Mouse (Mus musculus) lung, adult 2 months (tissue): Measurements from ENCODE around the gene Parp1.

Experiments used
- CTCF ChIP-seq: fragments of 200-500 bp; IDR thresholded peaks from 2 replicates; pipeline ENCODE4 v1.5.1; 2011; ENCODE audit warnings: mild to moderate bottlenecking, low read length, control low read depth; ENCODE audit not compliant: insufficient read depth
- POLR2A ChIP-seq: fragments of 200-500 bp; IDR thresholded peaks from 2 replicates; pipeline ENCODE4 v1.6.1; 2011; ENCODE audit warnings: low read depth, mild to moderate bottlenecking, control low read depth, low read length, borderline replicate concordance; ENCODE audit errors: extremely low read depth

DNA sequence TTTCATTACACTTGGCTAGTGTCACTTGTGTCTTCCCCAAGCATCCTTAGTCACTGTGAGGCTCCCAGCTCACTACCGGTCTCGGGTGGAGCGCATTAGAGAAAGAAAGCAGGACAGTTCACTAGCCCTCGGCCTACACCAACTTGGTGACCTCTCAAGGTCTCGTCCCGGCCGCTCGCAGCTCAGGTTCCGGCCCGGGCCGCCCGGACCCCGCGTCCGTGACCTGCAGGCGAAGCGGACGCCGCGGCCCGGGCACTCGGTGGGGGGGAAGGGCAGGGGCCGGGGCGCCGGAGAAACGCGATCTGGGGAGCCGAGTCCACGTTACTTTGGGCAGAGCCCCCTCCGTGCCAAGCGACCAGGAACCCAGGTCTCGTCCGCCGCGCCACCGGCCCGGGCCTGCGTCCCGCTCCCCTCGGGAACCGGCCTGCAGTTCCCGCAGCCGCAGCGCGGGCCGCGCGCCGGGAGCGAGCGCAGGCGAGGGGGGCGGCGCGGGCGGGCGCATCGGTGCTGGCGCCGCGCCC, 71.9 kb downstream of the Parp1 start:
- TF ChIP-seq CTCF, result no peak
- no peak for TF ChIP-seq POLR2A
